Mouse (Mus musculus) kidney, embryonic 16.5 days (tissue): ENCODE results near the gene Gsdma3. TPM values are rescaled to one million over a fixed set of nuclear protein-coding genes. Genes with fewer than 3 reads are reported as not detected.
"Not testable (repeated sequence)": the region's sequence is repeated elsewhere in the genome, so short reads cannot be mapped to it uniquely, and the experiment has no call there.

Source experiments
- ATAC-seq: fragments of 200-750 bp; cut with Nextera tagmentation; 2 replicates; pipeline ENCODE4 v1.8.0; 2017; ENCODE audit warnings: moderate TSS enrichment; ENCODE audit not compliant: low FRiP score, low TSS enrichment
- H3K27ac ChIP-seq: fragments of 300-500 bp; sonication (generic); 2 replicates; pipeline ENCODE4 v1.5.1; 2014; ENCODE audit warnings: low read length
- H3K27me3 ChIP-seq: fragments of 300-500 bp; sonication (generic); 2 replicates; pipeline ENCODE4 v1.6.1; 2014; ENCODE audit warnings: low read length, control low read depth, mixed read lengths; ENCODE audit not compliant: insufficient read depth
- H3K36me3 ChIP-seq: fragments of 300-500 bp; sonication (generic); 2 replicates; pipeline ENCODE4 v1.6.1; 2014; ENCODE audit warnings: low read length, control low read depth, mixed read lengths; ENCODE audit not compliant: insufficient read depth
- H3K4me1 ChIP-seq: fragments of 300-500 bp; sonication (generic); 2 replicates; pipeline ENCODE4 v1.6.1; 2014; ENCODE audit warnings: low read length, control low read depth, mixed read lengths; ENCODE audit not compliant: insufficient read depth
- H3K4me2 ChIP-seq: fragments of 300-500 bp; sonication (generic); replicated peaks from 2 replicates; pipeline ENCODE4 v1.6.1; 2014; ENCODE audit warnings: low read depth, low read length
- H3K4me3 ChIP-seq: fragments of 300-500 bp; sonication (generic); 2 replicates; pipeline ENCODE4 v1.5.1; 2014; ENCODE audit warnings: mild to moderate bottlenecking, low read length
- H3K9ac ChIP-seq: fragments of 300-500 bp; sonication (generic); replicated peaks from 2 replicates; pipeline ENCODE4 v1.6.1; 2014; ENCODE audit warnings: low read length
- H3K9me3 ChIP-seq: fragments of 300-500 bp; sonication (generic); 2 replicates; pipeline ENCODE4 v1.6.1; 2016; ENCODE audit warnings: low read length, control low read depth
- WGBS: fragments of 180-500 bp; shearing (Covaris S2); extraction: QIAGEN DNeasy Blood & Tissue Kit; methylation state at CpG from one replicate; pipeline ENCODE4 v1.1.7; 2014; 5-methylcytosine and 5-hydroxymethylcytosine counted together
- polyA plus RNA-seq: library from polyadenylated mRNA; unstranded; fragments of >200 nt; fragmentation: Nextera tagmentation; extraction: Ambion mirVana; gene quantifications from 2 replicates; pipeline ENCODE4 v1.2.1, GENCODE M21; 2015

The Gsdma3 gene
- polyA plus RNA-seq, 1 experiment from 2014 or later, result not detected

DNA sequence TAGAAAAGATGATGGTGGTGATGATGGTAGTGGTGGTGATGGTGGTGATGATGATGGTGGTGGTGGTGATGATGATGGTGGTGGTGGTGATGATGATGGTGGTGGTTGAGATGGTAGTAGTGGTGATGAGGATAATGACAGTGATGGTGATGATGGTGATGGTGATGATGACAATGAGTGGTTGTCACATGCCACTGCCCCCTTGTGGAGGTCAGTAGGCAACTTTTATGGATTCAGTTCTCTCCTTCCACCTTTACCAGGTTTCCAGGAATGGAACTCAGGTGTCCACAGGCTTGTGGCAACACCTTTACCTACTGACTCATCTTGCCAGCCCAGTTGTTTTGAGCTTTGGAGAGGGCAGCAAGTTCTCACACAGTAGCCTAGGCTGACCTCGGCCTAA lies 53.9 kb downstream of the Gsdma3 start:
- Histone ChIP-seq H3K9me3 (no peaks in the 10 kb centered on the region), H3K9ac (no peak overlapping the region), H3K4me3 (no peak overlapping the region), H3K4me2 (no peak overlapping the region), H3K27me3 (no peaks in the 10 kb centered on the region), H3K36me3 (no peaks in the 10 kb centered on the region), H3K27ac (no peak overlapping the region), H3K4me1 (peaks cover 29% of the 10 kb centered on the region)
- no peak for ATAC-seq
- WGBS, result 90% methylated on average over 1 of the region's 1 CpGs

DNA sequence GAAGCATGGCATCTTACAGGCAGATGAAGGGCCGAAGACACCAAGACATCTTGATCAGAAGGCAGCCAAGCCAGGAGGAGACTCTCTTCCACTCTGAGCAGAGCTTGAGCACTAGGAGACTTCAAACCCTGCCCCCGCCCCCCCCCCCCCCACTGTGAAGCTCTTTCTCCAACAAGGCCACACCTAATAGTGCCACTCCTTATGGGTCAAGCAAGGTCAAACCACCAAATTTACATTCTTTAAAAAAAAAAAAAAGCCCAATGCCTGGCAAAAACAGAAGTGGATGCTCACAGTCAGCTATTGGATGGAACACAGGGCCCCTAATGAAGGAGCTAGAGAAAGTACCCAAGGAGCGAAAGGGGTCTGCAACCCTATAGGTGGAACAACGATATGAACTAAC lies 54.4 kb downstream of the Gsdma3 start:
- not testable (repeated sequence) for H3K4me3 ChIP-seq, H3K36me3 ChIP-seq, H3K27me3 ChIP-seq, H3K9me3 ChIP-seq, H3K27ac ChIP-seq, H3K9ac ChIP-seq, ATAC-seq, H3K4me2 ChIP-seq
- peaks cover 34% of the 10 kb centered on the region for H3K4me1 ChIP-seq
- 88% methylated on average over 4 of the region's 4 CpGs for WGBS

DNA sequence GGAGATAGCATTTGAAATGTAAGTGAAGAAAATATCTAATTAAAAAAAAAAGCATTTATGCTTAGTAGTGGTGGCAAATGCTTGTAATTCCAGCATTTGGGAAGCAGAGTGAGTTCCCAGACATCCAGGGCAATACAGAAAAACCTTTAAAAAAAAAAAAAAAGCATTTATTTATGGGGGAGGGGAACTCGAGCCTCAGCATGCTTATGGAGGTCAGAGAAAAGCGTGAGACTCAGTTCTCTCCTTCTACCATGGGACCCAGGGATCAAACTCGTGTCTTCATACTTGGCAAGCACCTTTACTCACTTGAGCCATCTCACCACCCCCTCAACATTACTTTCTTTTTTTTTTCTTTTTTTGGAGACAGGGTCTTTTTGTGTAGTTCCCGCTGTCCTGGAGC lies 55.0 kb downstream of the Gsdma3 start:
- no peak overlapping the region for H3K4me3 ChIP-seq
- H3K9ac ChIP-seq, result no peak overlapping the region
- no peak for ATAC-seq
- no peak overlapping the region for H3K27ac ChIP-seq
- no peaks in the 10 kb centered on the region for H3K27me3 ChIP-seq
- peaks cover 10% of the 10 kb centered on the region for H3K36me3 ChIP-seq
- H3K4me1 ChIP-seq, result peaks cover 35% of the 10 kb centered on the region
- no peaks in the 10 kb centered on the region for H3K9me3 ChIP-seq
- 79% methylated on average over 4 of the region's 4 CpGs for WGBS
- no peak overlapping the region for H3K4me2 ChIP-seq

DNA sequence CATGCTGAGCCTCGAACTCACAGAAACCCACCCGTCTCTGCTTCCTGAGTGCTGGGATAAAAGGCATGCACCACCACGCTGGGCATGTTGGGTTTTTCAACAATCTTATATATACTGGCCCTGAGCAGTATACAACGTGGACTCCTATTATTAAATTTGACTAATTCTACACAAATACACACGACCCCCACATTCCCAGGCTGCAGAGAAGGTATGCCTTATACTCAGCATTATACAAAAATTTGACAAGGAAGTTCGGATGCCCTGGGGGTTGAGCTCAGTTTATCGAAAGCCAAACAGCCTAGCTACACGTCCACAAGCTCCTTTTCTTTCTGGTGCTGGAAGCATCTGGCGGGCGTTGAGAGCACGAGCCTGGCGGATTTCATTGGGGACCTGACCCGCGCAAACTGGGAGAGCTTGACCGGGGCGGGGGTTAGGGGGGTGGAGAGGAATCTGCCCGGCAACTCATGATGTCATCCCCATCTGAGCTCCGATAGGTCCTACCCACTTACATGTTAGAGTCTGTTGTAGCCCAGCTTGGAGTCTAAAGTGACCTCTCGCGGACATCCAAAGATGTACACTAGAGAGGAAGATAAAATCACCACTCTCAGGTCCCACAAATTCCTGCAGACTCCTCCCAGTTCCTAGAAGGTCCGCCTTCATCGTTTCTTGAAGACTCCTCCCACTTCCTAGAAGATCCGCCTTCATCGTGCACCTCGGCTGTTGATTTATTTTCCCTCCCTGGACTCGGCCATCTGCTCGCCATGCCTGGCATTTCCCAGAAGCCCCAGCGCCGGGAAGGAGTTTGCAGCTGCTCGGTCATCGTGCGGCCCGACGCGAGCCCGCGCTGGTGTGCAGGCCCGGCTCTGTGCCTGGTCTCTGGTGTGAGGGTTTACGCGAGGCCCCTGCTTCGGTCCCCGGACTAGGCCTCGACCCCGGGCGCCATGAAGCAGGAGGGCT lies 55.9 kb downstream of the Gsdma3 start, which contains the start of gene Psmd3:
Psmd3 (plus strand) TSS at position 769 of the 960 bp plus-strand sequence.
- WGBS, result 5% methylated on average over 45 of the region's 45 CpGs
- Histone ChIP-seq H3K4me1 (peaks cover 37% of the 10 kb centered on the region), H3K4me3 (peak within 1 kb of the TSS; percentile 97), H3K27me3 (no peaks in the 10 kb centered on the region), H3K27ac (peak within 1 kb of the TSS; percentile 86), H3K4me2 (peak within 1 kb of the TSS; percentile 83), H3K36me3 (peaks cover 18% of the 10 kb centered on the region), H3K9ac (peak within 1 kb of the TSS; percentile 99), H3K9me3 (no peaks in the 10 kb centered on the region)
- ATAC-seq, result peak; percentile 95

DNA sequence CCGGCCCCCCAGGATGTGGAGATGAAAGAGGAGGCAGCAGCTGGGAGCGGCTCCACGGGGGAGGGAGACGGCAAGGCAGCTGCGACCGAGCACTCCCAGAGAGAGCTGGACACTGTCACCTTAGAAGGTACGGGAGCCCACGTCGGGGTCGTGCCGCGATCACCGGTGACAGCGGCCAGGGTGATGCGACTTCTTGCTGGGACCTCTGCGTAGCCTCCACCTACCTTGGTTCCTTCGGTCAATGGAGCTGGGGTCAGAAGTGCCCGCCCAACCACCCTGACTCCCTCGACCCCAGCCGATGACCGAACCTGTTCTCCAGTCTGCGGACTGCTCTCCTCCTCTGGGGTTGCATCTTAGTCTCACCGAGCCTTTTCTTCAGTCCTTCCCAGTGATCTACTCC lies 56.7 kb downstream of the Gsdma3 start:
- H3K27me3 ChIP-seq, result no peaks in the 10 kb centered on the region
- peak; percentile 13 for ATAC-seq
- peaks cover 26% of the 10 kb centered on the region for H3K36me3 ChIP-seq
- peak overlapping the region; percentile 99 for H3K9ac ChIP-seq
- no peaks in the 10 kb centered on the region for H3K9me3 ChIP-seq
- H3K4me3 ChIP-seq, result peak overlapping the region; percentile 97
- H3K4me2 ChIP-seq, result peak overlapping the region; percentile 83
- under 1% methylated on average over 23 of the region's 23 CpGs for WGBS
- H3K27ac ChIP-seq, result peak overlapping the region; percentile 81
- peaks cover 42% of the 10 kb centered on the region for H3K4me1 ChIP-seq

DNA sequence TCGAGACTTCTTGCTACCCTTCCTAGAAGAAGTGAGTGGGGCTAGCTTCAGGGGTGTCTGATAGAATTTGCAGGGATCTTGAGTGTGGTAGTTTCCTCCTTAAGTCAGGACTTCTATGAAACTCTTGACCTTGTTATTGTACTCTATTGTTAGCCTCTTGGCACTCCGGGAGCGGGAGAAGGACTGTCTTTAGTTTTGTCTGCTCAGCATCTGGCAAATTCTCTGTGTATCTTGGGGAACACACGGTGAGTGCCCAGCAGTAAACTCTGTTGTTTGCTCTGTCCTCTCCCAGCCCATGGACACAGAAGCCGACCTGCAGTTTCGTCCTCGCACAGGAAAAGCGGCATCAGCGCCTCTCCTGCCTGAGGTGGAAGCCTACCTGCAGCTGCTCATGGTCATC lies 59.5 kb downstream of the Gsdma3 start:
- Histone ChIP-seq H3K4me3 (no peak overlapping the region), H3K4me2 (no peak overlapping the region), H3K4me1 (peaks cover 42% of the 10 kb centered on the region), H3K9ac (0 out of 2 replicates have a peak overlapping the region, but pooled peaks have one; percentile 26), H3K27ac (peak overlapping the region; percentile 91), H3K36me3 (peaks cover 49% of the 10 kb centered on the region), H3K27me3 (no peaks in the 10 kb centered on the region), H3K9me3 (no peaks in the 10 kb centered on the region)
- WGBS, result 92% methylated on average over 9 of the region's 9 CpGs
- ATAC-seq, result no peak

DNA sequence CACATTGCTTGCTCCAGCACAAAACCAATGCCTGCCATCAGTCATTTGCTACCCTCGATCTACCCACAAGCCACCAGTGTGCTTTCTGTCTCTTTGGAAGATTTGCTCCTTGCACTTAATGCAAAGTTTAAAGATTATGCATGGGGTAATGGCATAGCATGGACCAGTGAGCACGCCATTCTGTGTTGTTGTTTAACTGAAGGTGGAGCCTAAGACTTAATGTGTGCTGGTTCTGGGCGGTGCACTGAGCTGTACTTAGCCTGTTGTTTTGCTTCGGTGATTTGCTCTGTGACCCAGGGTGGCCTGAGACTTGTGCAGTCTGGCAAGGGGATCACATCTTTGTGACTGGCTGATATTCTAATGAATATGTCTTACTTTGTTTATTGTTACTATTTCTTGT lies 60.8 kb downstream of the Gsdma3 start:
- Histone ChIP-seq H3K9me3 (no peaks in the 10 kb centered on the region), H3K4me2 (no peak overlapping the region), H3K4me1 (peaks cover 36% of the 10 kb centered on the region), H3K9ac (no peak overlapping the region), H3K27me3 (no peaks in the 10 kb centered on the region), H3K27ac (peak overlapping the region; percentile 91), H3K36me3 (peaks cover 62% of the 10 kb centered on the region), H3K4me3 (no peak overlapping the region)
- WGBS, result 57% methylated on average over 4 of the region's 4 CpGs
- ATAC-seq, result peak; percentile 74

Other genes starting within 250 kb of the Gsdma3 start
- 2.4 and 2.7 TPM in 2 replicates for gene Tcap, start 242.5 kb upstream of the Gsdma3 start, polyA plus RNA-seq
- 2.5 and 2.8 TPM in 2 replicates for gene Pnmt, start 239.9 kb upstream of the Gsdma3 start, polyA plus RNA-seq
- 17.6 and 22.3 TPM in 2 replicates for gene Pgap3, start 225.9 kb upstream of the Gsdma3 start, polyA plus RNA-seq
- gene Erbb2, start 213.9 kb upstream of the Gsdma3 start, polyA plus RNA-seq, result 54.9 and 57.7 TPM in 2 replicates
- gene Mien1, start 187.4 kb upstream of the Gsdma3 start, polyA plus RNA-seq, result 108 and 113 TPM in 2 replicates
- gene Grb7, start 180.0 kb upstream of the Gsdma3 start, polyA plus RNA-seq, result 86.2 and 87.7 TPM in 2 replicates
- 0.44 and 0.54 TPM in 2 replicates for gene Ikzf3, start 80.3 kb upstream of the Gsdma3 start, polyA plus RNA-seq
- 0.87 TPM in 1 of 2 replicates, not detected in the other for gene Zpbp2, start 75.3 kb upstream of the Gsdma3 start, polyA plus RNA-seq
- 67.2 and 67.6 TPM in 2 replicates for gene Ormdl3, start 39.0 kb upstream of the Gsdma3 start, polyA plus RNA-seq
- gene Lrrc3c, start 28.1 kb upstream of the Gsdma3 start, polyA plus RNA-seq, result not detected in 2 replicates
- gene Gm12355, start 699 bp upstream of the Gsdma3 start, polyA plus RNA-seq, result 0.86 and 1.6 TPM in 2 replicates
- gene Gsdma2, start 20.4 kb downstream of the Gsdma3 start, polyA plus RNA-seq, result not detected in 2 replicates
- gene Gsdma, start 38.0 kb downstream of the Gsdma3 start, polyA plus RNA-seq, result not detected in 2 replicates
- 289 and 303 TPM in 2 replicates for gene Psmd3, start 56.2 kb downstream of the Gsdma3 start, polyA plus RNA-seq
- gene Csf3, start 74.9 kb downstream of the Gsdma3 start, polyA plus RNA-seq, result 0.11 TPM in 1 of 2 replicates, not detected in the other
- 71.4 and 73.9 TPM in 2 replicates for gene Med24, start 103.1 kb downstream of the Gsdma3 start, polyA plus RNA-seq
- gene Thra, start 114.3 kb downstream of the Gsdma3 start, polyA plus RNA-seq, result 24.4 and 25.9 TPM in 2 replicates
- 2.2 and 2.4 TPM in 2 replicates for gene Nr1d1, start 149.0 kb downstream of the Gsdma3 start, polyA plus RNA-seq
- 23.7 and 24.2 TPM in 2 replicates for gene Msl1, start 169.2 kb downstream of the Gsdma3 start, polyA plus RNA-seq
- 36.2 and 41.0 TPM in 2 replicates for gene Casc3, start 178.5 kb downstream of the Gsdma3 start, polyA plus RNA-seq
- gene Rapgefl1, start 210.4 kb downstream of the Gsdma3 start, polyA plus RNA-seq, result 1.8 and 2.0 TPM in 2 replicates
- gene Wipf2, start 237.3 kb downstream of the Gsdma3 start, polyA plus RNA-seq, result 5.4 and 5.9 TPM in 2 replicates